Mouse (Mus musculus) gastrocnemius, postnatal 10 days (tissue): Measurements from ENCODE around the gene Fcrlb. TPM values are rescaled to one million over a fixed set of nuclear protein-coding genes. Genes with fewer than 3 reads are reported as not detected.
A peak's percentile ranks its signal among the peaks of the same experiment; 100 is the strongest.

Experiments used
- DNase-seq: peaks from one replicate; pipeline ENCODE4 v3.0.0; 2021; ENCODE audit warnings: mixed read lengths
- total RNA-seq, 2 experiments: library from RNA; stranded (reverse); gene quantifications; 2 replicates each; pipeline ENCODE4 v1.2.3; 2021

Fcrlb gene
- total RNA-seq, 2 experiments from 2014 or later = not detected

GRCm38 (mm10) chr1:170868107-170868904, 44.4 kb downstream of the Fcrlb start:
- peak; percentile 27 for DNase-seq

- DNase-seq = peak; percentile 95
Measured at GRCm38 (mm10) chr1:170867691-170868105, 45.0 kb downstream of the Fcrlb start, which contains the start of gene Atf6. Atf6 (minus strand) TSS chr1:170867771.

DNA sequence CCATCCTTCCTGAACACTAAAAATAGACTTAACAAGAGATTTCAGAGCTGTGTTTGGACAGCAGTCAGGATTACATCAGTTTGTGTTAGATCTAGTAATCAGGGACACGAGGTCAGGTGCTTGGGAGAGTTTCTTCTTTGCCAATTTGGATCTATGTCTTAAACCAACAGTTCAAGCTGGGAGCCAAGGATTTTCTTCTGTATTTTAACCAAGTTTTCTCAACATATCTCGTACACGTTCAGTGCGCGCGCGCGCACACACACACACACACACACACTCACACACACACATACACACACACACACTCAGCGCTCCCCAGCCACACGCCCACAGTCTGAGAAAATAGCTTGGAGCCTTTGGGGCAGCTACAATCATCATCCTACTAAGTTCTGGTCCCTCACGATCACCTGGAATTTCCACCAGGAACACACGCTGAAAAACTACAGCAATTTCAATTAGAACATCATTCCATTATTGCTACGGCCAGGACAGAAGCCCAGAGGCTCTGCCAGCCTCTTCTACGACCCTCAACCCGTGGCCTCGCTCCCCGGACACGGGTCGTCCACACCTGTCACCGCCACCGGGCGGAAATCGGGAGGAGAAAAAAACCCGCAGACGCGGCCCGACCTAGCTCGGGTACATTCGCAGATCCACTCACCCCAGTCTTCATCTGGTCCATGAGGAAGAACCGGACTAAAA, 45.6 kb downstream of the Fcrlb start:
- DNase-seq = peak; percentile 9

- DNase-seq = no peak
Measured at GRCm38 (mm10) chr1:170865406-170865805, 47.3 kb downstream of the Fcrlb start.

GRCm38 (mm10) chr1:170864754-170865153, 48.0 kb downstream of the Fcrlb start:
- DNase-seq = no peak

GRCm38 (mm10) chr1:170864234-170864633, 48.5 kb downstream of the Fcrlb start:
- no peak for DNase-seq

DNA sequence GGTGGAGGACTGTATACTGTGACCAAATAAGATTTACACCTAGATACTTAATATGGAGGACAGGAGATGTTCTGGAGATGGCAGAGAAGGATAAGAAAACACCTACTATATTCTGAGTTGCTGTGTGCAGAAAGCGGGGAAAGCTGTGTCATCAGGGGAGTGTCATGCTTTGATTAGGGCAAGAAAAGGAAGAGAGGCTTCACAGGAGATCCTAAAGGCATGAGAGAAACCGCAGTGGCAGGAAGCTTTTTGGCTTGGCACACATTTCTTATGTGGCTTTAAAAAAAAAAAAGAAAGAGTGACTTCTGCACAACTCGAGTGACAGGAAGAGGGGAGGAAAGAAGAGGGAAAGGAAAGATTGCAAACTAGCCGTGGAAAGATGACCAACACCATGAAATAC, 49.7 kb downstream of the Fcrlb start:
- no peak for DNase-seq

DNA sequence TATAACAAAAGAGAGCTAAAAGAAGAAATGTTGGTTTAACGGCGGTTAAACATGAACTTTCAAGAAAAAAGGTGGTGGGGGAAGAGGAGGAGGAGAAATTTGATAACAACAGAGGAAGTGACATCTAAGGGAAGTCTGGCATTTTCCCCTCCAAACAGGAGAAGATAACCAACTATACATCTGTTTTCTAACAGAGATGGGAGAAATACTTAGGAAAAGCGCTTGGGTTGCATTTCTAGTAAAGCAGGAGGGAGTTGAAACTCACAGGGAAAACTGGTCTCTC, 50.4 kb downstream of the Fcrlb start:
- DNase-seq = no peak

DNA sequence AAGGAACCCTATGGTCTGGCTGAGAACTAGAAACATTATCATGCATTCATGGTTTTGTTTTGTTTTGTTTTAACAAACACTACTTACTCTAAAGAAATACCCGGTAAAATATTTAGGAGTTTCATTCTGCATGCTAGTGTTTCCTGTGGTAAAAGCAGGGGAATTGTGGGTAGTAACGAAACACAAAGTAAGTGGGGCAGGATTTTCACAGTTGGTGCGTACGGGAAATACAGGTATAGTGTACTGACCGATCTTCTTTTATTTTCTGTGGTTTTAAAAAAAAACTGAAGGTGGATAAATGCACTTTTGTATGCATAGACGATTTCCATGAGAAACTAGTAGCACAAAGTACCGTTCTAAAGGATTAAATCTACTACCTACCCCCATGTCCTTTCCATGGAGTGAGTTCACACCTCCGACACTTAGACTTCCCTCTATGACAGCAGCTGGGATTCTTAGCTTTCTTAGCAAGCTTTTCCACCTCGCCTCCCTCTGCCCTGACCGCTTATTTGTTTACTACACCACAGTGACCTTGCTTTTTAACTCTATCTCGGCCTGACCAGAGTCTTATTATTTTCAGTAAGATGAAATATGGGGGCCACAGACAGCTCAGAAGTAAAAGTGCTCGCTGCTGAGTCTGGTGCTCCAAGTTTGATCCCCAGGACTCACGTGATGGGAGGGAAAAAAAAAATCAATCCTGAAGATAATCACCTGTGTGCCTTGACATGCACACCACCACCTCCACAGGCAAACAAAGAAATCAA, 50.9 kb downstream of the Fcrlb start:
- no peak for DNase-seq

GRCm38 (mm10) chr1:170858872-170859271, 53.9 kb downstream of the Fcrlb start:
- DNase-seq = no peak

GRCm38 (mm10) chr1:170857369-170857768, 55.4 kb downstream of the Fcrlb start:
- no peak for DNase-seq

Other genes with a start within 250 kb of the Fcrlb start
- 10 to 100 TPM; 17.2 to 17.5 TPM for gene Atf6, start 45.2 kb downstream of the Fcrlb start, total RNA-seq
- gene Gm26620, start 27.9 kb downstream of the Fcrlb start, total RNA-seq = under 1 TPM; 0.45 to 0.80 TPM
- gene Dusp12, start 27.4 kb downstream of the Fcrlb start, total RNA-seq = 1 to 10 TPM; 7.5 to 9.7 TPM
- 1 to 10 TPM in 1 of 2 experiments, under 1 TPM in 1; 0.28 to 1.8 TPM for gene Fcrla, start 14.6 kb upstream of the Fcrlb start, total RNA-seq
- 1 to 10 TPM; 6.2 to 6.9 TPM for gene Fcgr2b, start 63.6 kb upstream of the Fcrlb start, total RNA-seq
- under 1 TPM; 0.19 to 0.41 TPM for gene Fcgr4, start 106.0 kb upstream of the Fcrlb start, total RNA-seq
- gene Fcgr3, start 152.0 kb upstream of the Fcrlb start, total RNA-seq = 1 to 10 TPM; 9.3 to 9.4 TPM
- 1 to 10 TPM; 1.2 to 1.8 TPM for gene Cfap126, start 201.0 kb upstream of the Fcrlb start, total RNA-seq
- 100 to 1,000 TPM; 568 to 707 TPM for gene Sdhc, start 237.7 kb upstream of the Fcrlb start, total RNA-seq
- gene Mpz, start 237.8 kb upstream of the Fcrlb start, total RNA-seq = 100 to 1,000 TPM; 478 to 752 TPM